Mouse (Mus musculus) heart, postnatal 0 days (tissue): ENCODE results near the gene Lcn10.

Experiments
- CTCF ChIP-seq: IDR thresholded peaks from 2 replicates; pipeline ENCODE4 v1.5.1; 2016; ENCODE audit warnings: antibody characterized with exemption, control low read depth, low read depth
- EP300 ChIP-seq: IDR thresholded peaks from 2 replicates; pipeline ENCODE4 v1.6.1; 2016; ENCODE audit warnings: antibody characterized with exemption, low read depth

- TF ChIP-seq CTCF, result no peak
- no peak for TF ChIP-seq EP300
These were observed 6.0 kb upstream of the Lcn10 start, which contains the start of gene Lcn6 for GRCm38 (mm10) chr2:25676486-25676885.
